Mouse (Mus musculus) heart, postnatal 10 days (tissue): Measurements from ENCODE around the gene Kmt5a. TPM values are rescaled to one million over a fixed set of nuclear protein-coding genes. Genes with fewer than 3 reads are reported as not detected.

Experiments used
- DNase-seq, 2 experiments: peaks; one replicate each; pipeline ENCODE4 v3.0.0; 2021
- intact Hi-C: fragments of 180-260 bp; cut with DNase I; formaldehyde crosslinking; loops from one replicate; pipeline ENCODE4 v1.15.1; 2025
- microRNA-seq, 2 experiments: library from miRNA; unstranded; fragments of <30 nt; microRNA quantifications; one replicate each; pipeline ENCODE4 v1.2.0; 2022
- total RNA-seq, 2 experiments: library from RNA; stranded (reverse); gene quantifications; 2 replicates each; pipeline ENCODE4 v1.2.3; 2021

The Kmt5a gene
- total RNA-seq, 2 experiments from 2014 or later = 146 to 153 TPM

DNA sequence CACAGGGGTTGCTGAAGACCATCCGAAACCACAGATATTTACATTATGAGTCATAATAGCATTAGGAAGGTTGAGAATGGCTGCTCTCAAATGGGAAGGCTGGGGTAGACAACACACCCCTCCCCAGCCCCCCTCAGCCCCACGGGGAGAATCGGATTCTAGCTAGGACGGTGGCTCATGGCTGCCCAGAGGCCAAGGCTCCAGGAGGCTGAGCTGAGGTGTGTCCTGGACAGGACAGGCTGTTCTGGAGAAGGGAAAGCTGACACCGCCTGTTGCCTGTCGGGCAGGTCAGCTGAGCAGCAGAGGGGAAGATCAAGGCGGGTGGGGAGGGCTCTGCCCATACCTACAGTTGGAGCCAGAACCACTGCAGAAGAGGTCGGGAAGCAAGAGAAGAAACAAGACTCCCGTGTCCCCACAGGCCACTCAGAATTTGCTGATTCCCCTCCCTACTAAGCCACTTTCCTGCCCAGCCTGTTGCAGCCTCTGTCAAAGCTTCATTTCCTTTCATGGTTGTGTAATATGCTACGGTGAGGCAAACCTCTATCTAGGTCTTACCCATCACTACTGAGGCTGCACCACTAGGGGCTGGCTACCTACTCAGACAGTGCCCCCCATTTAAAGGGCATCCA lies 67.1 kb downstream of the Kmt5a start:
- intact Hi-C loops = no loop called here
- peak in 1 of 2 experiments; percentile 69 for DNase-seq

- intact Hi-C loops = no loop called here
- DNase-seq = no peak
Observed at GRCm38 (mm10) chr5:124509200-124509599, 69.5 kb downstream of the Kmt5a start.

- DNase-seq = peak; percentile 92 to 93
- intact Hi-C loops = loop anchor here (2.0 kb wide), 1 partner anchor 19 kb away; no protein-coding TSS in a partner anchor
Observed at GRCm38 (mm10) chr5:124509742-124510237, 70.1 kb downstream of the Kmt5a start.

GRCm38 (mm10) chr5:124510536-124511050 lies 70.9 kb downstream of the Kmt5a start:
- intact Hi-C loops = loop anchor here (2.0 kb wide), 1 partner anchor 18 kb away; no protein-coding TSS in a partner anchor
- DNase-seq = peak in 1 of 2 experiments; percentile 29

Small RNA genes within 50 kb of the gene (microRNA-seq; reads per million reads assigned to microRNA genes)
- 0 to 1.4 reads per million in 2 experiments for gene Gm27486

Other genes starting within 250 kb of the Kmt5a start
- gene Pitpnm2, start 190.2 kb upstream of the Kmt5a start, total RNA-seq = 10 to 100 TPM; 54.2 to 58.3 TPM
- 1 to 10 TPM; 6.7 to 7.4 TPM for gene Mphosph9, start 112.0 kb upstream of the Kmt5a start, total RNA-seq
- gene 2810006K23Rik, start 111.8 kb upstream of the Kmt5a start, total RNA-seq = 10 to 100 TPM in 1 of 2 experiments, 1 to 10 TPM in 1; 9.7 to 10.8 TPM
- gene Cdk2ap1, start 76.8 kb upstream of the Kmt5a start, total RNA-seq = 100 to 1,000 TPM; 171 to 185 TPM
- 10 to 100 TPM; 69.2 to 77.6 TPM for gene Sbno1, start 13.9 kb upstream of the Kmt5a start, total RNA-seq
- 10 to 100 TPM; 11.0 to 11.4 TPM for gene Rilpl2, start 38.4 kb downstream of the Kmt5a start, total RNA-seq
- 10 to 100 TPM; 14.2 to 16.0 TPM for gene Snrnp35, start 43.2 kb downstream of the Kmt5a start, total RNA-seq
- gene Rilpl1, start 91.5 kb downstream of the Kmt5a start, total RNA-seq = 100 to 1,000 TPM; 111 to 115 TPM
- gene Tmed2, start 100.8 kb downstream of the Kmt5a start, total RNA-seq = 100 to 1,000 TPM; 201 to 206 TPM
- 1 to 10 TPM; 6.2 to 7.0 TPM for gene Ddx55, start 112.9 kb downstream of the Kmt5a start, total RNA-seq
- 10 to 100 TPM; 39.8 to 43.6 TPM for gene Eif2b1, start 139.2 kb downstream of the Kmt5a start, total RNA-seq
- gene Gtf2h3, start 139.2 kb downstream of the Kmt5a start, total RNA-seq = 10 to 100 TPM; 19.0 to 23.5 TPM
- 10 to 100 TPM; 34.5 to 35.9 TPM for gene Atp6v0a2, start 188.6 kb downstream of the Kmt5a start, total RNA-seq